Mouse (Mus musculus) 416B (cell line): Measurements from ENCODE around the gene Fgr.

Source experiments
- DNase-seq: peaks from one replicate; pipeline ENCODE4 v3.0.0; 2011; ENCODE audit warnings: low read depth

Fgr gene

DNA sequence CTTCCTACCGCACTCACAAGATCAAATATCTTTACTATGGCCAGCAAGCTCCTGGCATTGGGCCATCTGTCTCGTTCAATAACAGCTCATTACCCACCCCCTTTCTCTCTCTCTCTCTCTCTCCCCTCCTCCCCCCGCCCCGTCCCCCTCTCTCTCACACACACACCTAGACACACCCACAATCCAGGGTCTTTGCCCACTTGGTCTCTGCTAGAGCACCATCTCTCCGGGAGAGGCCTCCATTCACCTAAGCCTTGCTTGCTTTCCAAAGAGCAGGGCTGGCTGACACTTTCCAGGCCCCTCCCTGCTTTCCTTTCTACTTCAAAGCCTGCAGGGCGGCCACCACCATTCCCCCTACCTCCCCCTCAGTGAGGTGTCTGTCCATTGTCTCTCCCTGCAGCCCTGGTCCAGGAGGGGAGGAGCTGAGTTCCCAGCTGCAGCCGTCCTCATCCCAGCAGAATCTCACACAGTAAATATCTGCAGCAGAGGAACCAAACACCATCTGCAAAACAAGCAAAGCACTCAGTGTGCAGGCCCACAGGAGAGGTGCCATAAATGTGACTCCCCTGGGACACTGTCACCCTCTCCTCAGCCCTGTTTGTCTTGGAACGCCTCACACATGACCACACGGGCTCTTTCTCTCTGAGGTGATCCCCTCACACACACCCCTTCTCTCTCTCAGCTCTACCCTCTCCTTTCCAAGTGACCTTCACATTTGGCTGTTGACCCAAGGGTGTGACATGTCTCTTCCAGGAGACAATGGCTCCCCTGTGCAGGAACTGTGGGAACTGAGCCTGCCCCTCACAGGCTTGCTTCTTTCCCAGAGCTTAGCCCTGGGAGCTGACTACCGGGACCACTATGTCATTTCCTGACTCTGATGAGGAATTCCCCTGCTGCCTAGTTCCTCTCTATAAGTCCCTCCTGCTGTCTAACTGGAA, 14.9 kb upstream of the Fgr start:
- DNase-seq: no peak

- DNase-seq: no peak
Observed at GRCm38 (mm10) chr4:132959679-132960045, 14.2 kb upstream of the Fgr start.

DNA sequence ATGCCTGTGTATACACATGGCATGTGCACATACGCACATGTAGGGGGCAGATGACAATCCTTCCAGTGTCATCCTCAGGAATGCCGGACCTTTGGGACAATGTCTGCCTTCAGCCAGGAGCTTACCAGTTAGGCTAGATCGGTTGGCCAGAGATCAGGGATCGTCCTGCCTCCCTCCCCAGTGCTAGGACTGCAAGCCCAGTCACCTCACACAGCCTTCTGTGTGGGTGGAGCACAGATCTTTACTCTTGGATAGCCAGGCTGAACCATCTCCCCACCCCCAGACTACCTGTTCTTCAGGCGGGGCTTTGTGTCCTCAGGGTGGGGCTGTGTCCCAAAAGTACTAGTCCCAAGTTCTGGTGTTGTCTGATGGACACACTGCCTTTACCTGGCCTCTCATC, 13.6 kb upstream of the Fgr start:
- DNase-seq: no peak

GRCm38 (mm10) chr4:132960864-132961639, 12.8 kb upstream of the Fgr start:
- peak; percentile 76 for DNase-seq

DNA sequence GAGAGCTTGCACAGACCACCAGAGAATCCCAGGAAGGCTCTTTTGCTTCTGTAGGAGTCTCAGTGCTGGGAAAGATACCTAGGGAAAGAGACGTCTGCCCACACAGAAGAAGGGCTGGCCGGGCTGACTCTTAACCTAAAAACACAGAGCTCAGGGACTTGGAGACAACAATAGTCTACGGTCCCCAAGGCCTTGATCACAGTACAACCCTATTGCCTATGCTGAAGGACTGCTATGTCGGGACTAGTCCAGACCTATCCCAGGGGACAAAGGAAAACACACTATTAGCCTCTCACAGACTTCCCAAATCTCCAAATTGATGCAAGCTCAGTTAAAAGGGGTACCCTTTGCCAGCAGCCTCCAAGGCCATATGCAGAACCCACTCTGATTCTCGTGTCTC, 12.0 kb upstream of the Fgr start:
- no peak for DNase-seq

DNA sequence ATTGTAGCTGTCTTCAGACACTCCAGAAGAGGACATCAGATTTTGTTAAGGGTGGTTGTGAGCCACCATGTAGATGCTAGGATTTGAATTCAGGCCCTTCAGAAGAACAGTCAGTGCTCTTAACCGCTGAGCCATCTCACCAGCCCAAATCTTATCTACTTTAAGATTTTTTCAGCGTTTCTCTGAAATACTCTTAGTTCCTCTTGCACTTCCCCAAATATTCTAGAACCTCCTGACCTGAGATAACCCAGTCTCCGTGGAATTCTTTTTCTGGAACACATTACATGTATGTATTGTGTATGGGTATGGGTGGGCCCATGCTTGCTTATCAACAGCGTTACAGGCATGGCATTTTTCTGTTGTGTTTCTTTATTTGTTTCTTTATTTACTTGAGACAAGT, 11.3 kb upstream of the Fgr start:
- no peak for DNase-seq

- no peak for DNase-seq
Observed at GRCm38 (mm10) chr4:132963436-132963835, 10.5 kb upstream of the Fgr start.

DNA sequence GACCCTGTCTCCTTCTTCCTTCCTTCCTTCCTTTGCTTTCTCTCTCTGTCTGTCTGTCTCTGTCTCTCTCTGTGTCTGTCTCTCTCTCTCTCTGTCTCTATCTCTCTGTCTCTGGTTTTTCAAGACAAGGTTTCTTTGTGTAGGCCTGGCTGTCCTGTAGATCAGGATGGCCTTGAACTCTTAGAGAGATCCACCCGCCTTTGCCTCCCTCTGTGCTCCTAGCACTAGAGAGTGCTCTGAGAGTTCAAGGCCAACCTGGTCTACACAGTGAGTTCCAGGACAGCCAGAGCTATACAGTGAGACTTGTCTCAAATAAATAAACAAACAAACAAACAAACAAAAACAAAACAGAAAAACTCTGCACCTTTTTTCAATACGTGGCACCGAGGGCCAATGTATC, 9.8 kb upstream of the Fgr start:
- no peak for DNase-seq

- DNase-seq: no peak
Observed at GRCm38 (mm10) chr4:132964473-132964872, 9.4 kb upstream of the Fgr start.

- DNase-seq: no peak
Observed at GRCm38 (mm10) chr4:132968105-132968938, 5.6 kb upstream of the Fgr start.

GRCm38 (mm10) chr4:132971601-132972000, 2.3 kb upstream of the Fgr start:
- DNase-seq: peak; percentile 37

- DNase-seq: no peak
Observed at GRCm38 (mm10) chr4:132972101-132972500, 1.8 kb upstream of the Fgr start.

GRCm38 (mm10) chr4:132972556-132972955, 1.3 kb upstream of the Fgr start:
- DNase-seq: no peak

GRCm38 (mm10) chr4:132973186-132973585, 709 bp upstream of the Fgr start:
- no peak for DNase-seq

DNA sequence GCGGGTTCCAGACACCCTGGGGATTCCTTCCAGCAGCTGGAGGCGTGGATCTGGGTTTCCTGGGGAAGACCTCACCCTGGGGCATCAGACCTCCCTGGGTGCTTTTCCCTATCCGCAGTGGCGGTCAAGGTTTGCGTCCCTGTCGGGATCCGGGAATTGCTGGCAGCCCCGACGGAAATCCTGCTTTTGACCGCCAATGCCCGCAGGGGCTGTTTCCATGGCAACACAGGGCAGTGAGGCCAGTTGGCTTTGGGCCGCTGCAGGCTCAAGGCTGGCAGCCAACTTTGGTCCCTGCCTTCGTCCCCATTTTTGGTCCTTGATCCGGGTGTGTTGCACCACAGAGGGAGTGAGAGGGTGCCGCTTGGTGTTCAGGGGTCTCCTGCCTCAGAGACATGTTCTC, 1.0 kb downstream of the Fgr start:
- no peak for DNase-seq

GRCm38 (mm10) chr4:132975791-132976190, 1.9 kb downstream of the Fgr start:
- DNase-seq: no peak

DNA sequence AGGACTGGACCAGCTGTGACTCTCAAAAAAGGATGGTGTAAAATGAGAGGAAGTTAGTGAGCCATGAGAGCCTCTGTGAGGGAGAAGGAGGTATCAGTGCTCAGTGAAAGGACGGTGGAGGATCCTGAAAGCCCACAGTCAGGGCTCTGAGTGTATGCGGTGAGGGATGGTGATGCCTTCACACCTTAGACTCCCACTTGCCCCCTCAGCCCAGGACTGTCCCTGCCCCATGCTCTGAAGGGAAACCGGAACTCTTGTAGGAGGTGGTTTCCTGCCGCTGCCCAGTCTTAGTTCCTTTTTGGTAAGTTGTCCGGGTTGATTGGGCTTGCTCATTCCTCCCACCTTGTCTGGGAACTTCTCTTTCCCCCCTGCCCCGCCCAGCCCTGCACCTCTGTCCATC, 2.8 kb downstream of the Fgr start:
- peak; percentile 66 for DNase-seq

DNA sequence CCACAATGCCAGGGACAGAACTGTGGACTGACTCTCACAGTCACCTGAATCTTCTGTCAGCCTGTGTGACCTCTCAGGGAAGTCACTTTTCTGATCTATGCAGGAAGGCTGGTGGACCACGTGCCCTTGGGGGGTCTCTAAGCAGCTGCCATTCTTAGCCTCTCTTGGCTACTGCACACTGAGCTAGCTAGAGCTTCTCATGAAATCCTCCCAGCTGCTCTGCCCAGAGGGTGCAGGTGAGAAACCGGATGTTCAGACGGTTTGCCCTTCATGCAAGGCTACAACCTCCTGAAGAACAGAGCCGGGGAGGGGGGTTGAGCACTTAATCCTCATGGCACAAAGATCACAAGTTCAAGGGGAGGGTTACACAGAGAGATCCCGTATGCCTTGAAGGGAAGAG, 3.7 kb downstream of the Fgr start:
- DNase-seq: no peak

GRCm38 (mm10) chr4:132979186-132979585, 5.3 kb downstream of the Fgr start:
- DNase-seq: no peak

- no peak for DNase-seq
Observed at GRCm38 (mm10) chr4:132981621-132982020, 7.7 kb downstream of the Fgr start.

DNA sequence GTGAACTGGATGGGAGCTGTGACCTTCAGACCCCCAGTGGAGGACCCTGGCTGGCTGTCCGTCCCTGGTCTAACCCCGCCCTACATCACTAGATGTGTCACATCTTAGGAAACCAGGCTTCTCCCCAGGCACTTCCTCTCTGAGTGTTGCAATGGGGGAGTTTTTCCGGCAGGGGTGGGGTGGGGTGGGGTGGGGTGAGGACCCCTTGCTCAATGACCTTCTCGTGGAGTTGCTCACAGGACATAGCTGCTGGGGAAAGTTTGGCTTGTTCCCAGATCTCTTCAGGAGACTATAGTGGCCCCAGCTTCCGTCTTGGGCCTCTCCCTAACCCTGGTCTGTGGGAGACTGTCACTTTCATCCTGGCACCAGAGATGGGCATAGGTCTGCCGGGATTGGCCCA, 9.1 kb downstream of the Fgr start:
- peak; percentile 84 for DNase-seq
